Mouse (Mus musculus): ENCODE data around the gene Fam162a.
A peak's percentile ranks its signal among the peaks of the same experiment; 100 is the strongest.
"Not testable (repeated sequence)": the region's sequence is repeated elsewhere in the genome, so short reads cannot be mapped to it uniquely, and the experiment has no call there.

Gene Fam162a

GRCm38 (mm10) chr16:36062534-36062933, 8.9 kb downstream of the Fam162a start:
- DNase-seq (ENCODE audit: low read depth, low spot score) = not testable (repeated sequence)

- no peak for DNase-seq (ENCODE audit: low read depth, low spot score)
Observed at GRCm38 (mm10) chr16:36057933-36058475, 13.4 kb downstream of the Fam162a start.

- DNase-seq (ENCODE audit: low read depth, low spot score) = no peak
Observed at GRCm38 (mm10) chr16:36056416-36056815, 15.0 kb downstream of the Fam162a start.

- no peak for DNase-seq (ENCODE audit: low read depth, low spot score)
Observed at GRCm38 (mm10) chr16:36054920-36055319, 16.5 kb downstream of the Fam162a start.

GRCm38 (mm10) chr16:36053524-36054275, 17.7 kb downstream of the Fam162a start:
- DNase-seq (ENCODE audit: low read depth, low spot score) = no peak

GRCm38 (mm10) chr16:36051491-36051890, 19.9 kb downstream of the Fam162a start:
- DNase-seq (ENCODE audit: low read depth, low spot score) = no peak

GRCm38 (mm10) chr16:36047538-36047937, 23.9 kb downstream of the Fam162a start:
- no peak for DNase-seq (ENCODE audit: low read depth, low spot score)

- DNase-seq (ENCODE audit: low read depth, low spot score) = no peak
Observed at GRCm38 (mm10) chr16:36043964-36044363, 27.4 kb downstream of the Fam162a start.

GRCm38 (mm10) chr16:36043073-36043472, 28.3 kb downstream of the Fam162a start:
- no peak for DNase-seq (ENCODE audit: low read depth, low spot score)

- no peak for DNase-seq (ENCODE audit: low read depth, low spot score)
Observed at GRCm38 (mm10) chr16:36041625-36042020, 29.8 kb downstream of the Fam162a start.

GRCm38 (mm10) chr16:36040640-36041624, 30.5 kb downstream of the Fam162a start, which contains the start of gene Wdr5b:
Gene Wdr5b, plus strand, starts transcription at chr16:36041190.
- peak; percentile 70 for DNase-seq (ENCODE audit: low read depth, low spot score)

GRCm38 (mm10) chr16:36028120-36028519, 43.3 kb downstream of the Fam162a start:
- not testable (repeated sequence) for DNase-seq (ENCODE audit: low read depth, low spot score)

- no peak for DNase-seq (ENCODE audit: low read depth, low spot score)
Observed at GRCm38 (mm10) chr16:36016335-36016734, 55.1 kb downstream of the Fam162a start.

GRCm38 (mm10) chr16:36008396-36008795, 63.0 kb downstream of the Fam162a start:
- DNase-seq (ENCODE audit: low read depth, low spot score) = no peak

- not testable (repeated sequence) for DNase-seq (ENCODE audit: low read depth, low spot score)
Observed at GRCm38 (mm10) chr16:35998852-35999251, 72.5 kb downstream of the Fam162a start.
